31 mouse cellular contexts compared by ENCODE assay signal in the genomic region with DNA sequence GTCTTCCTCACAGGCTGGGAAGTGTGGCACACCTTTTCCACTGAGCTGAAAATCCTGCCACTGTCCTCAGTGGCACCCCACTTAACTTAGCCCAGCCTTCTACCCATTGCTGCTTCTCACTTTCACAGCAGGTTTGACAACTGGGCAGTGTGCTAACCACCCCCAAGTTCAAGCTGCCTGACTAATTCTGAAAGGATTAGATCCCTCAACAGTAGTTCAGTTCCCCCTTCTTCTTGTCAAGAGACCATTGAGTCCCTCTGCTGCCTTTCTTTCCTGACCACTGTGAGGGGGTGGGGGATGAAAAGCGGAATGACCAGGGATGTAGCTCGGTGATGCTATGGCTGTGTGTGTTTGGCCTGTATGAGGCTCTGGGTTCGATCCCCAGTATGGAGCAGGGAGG. TPM values are rescaled to one million over a fixed set of nuclear protein-coding genes. Genes with fewer than 3 reads are reported as not detected.
"Had no signal": no experiment of that assay in that cellular context is flagged by ENCODE, and none has a peak within 500 bp of the region (broad histone marks: within the 10 kb centered on the region; RNA-seq: fewer than 3 reads in every experiment).

No protein-coding gene starts in this region.

- H3K4me2 ChIP-seq: embryonic facial prominence, embryonic 12.5 days; embryonic facial prominence, embryonic 13.5 days; embryonic facial prominence, embryonic 15.5 days; forebrain, embryonic 12.5 days; forebrain, embryonic 13.5 days; forebrain, embryonic 15.5 days had no signal

- H3K27ac ChIP-seq: embryonic facial prominence, embryonic 10.5 days; embryonic facial prominence, embryonic 12.5 days; embryonic facial prominence, embryonic 13.5 days; embryonic facial prominence, embryonic 15.5 days; forebrain, embryonic 10.5 days; forebrain, embryonic 12.5 days; forebrain, embryonic 13.5 days; forebrain, embryonic 15.5 days; gastrocnemius, adult 2 months; heart, adult 2 months had no signal

- DNase-seq: cerebellum, adult 9-11 months; cerebellum, postnatal 10 days; cerebellum, postnatal 14 days; cerebellum, postnatal 25 days; cerebellum, postnatal 36 days; embryo, embryonic 11 days; forebrain, postnatal 0 days; gastrocnemius, adult 2 months; gastrocnemius, postnatal 10 days; gastrocnemius, postnatal 14 days; gastrocnemius, postnatal 25 days; gastrocnemius, postnatal 36 days had no signal

- H3K36me3 ChIP-seq: embryonic facial prominence, embryonic 10.5 days; embryonic facial prominence, embryonic 12.5 days; embryonic facial prominence, embryonic 13.5 days; embryonic facial prominence, embryonic 15.5 days; forebrain, embryonic 10.5 days; forebrain, embryonic 12.5 days; forebrain, embryonic 15.5 days had no signal

- ATAC-seq: forebrain, embryonic 13.5 days; forebrain, embryonic 14.5 days; forebrain, embryonic 15.5 days; forebrain, embryonic 16.5 days; forebrain, postnatal 0 days had no signal

- H3K27me3 ChIP-seq: embryonic facial prominence, embryonic 12.5 days; embryonic facial prominence, embryonic 13.5 days; embryonic facial prominence, embryonic 15.5 days; forebrain, embryonic 12.5 days; forebrain, embryonic 13.5 days; forebrain, embryonic 15.5 days had no signal

- H3K4me3 ChIP-seq: embryonic facial prominence, embryonic 10.5 days; embryonic facial prominence, embryonic 12.5 days; embryonic facial prominence, embryonic 13.5 days; embryonic facial prominence, embryonic 15.5 days; erythroblast, embryonic 14.5 days; forebrain, embryonic 10.5 days; forebrain, embryonic 12.5 days; forebrain, embryonic 13.5 days; forebrain, embryonic 15.5 days; gastrocnemius, adult 2 months; heart, adult 2 months had no signal

- H3K9ac ChIP-seq: embryonic facial prominence, embryonic 12.5 days; embryonic facial prominence, embryonic 13.5 days; embryonic facial prominence, embryonic 15.5 days; forebrain, embryonic 12.5 days; forebrain, embryonic 13.5 days; forebrain, embryonic 15.5 days; forebrain, postnatal 0 days had no signal

- H3K9me3 ChIP-seq: embryonic facial prominence, embryonic 10.5 days; embryonic facial prominence, embryonic 12.5 days; embryonic facial prominence, embryonic 13.5 days; embryonic facial prominence, embryonic 15.5 days; forebrain, embryonic 10.5 days; forebrain, embryonic 12.5 days; forebrain, embryonic 13.5 days; forebrain, embryonic 15.5 days had no signal

- H3K4me1 ChIP-seq: forebrain, embryonic 12.5 days; forebrain, embryonic 13.5 days; forebrain, embryonic 15.5 days had no signal

RNA-seq across cellular contexts. Expression of gene Bcl2l14, which starts 37.2 kb away (rescaled TPM):
- total RNA-seq: forebrain, postnatal 0 days; gastrocnemius, adult 18-20 months; gastrocnemius, adult 2 months; gastrocnemius, adult 8-10 months; gastrocnemius, postnatal 10 days; gastrocnemius, postnatal 14 days; gastrocnemius, postnatal 25 days; gastrocnemius, postnatal 36 days; gastrocnemius, postnatal 4 days; heart, adult 18-20 months; heart, adult 2 months; heart, adult 8-10 months had no signal
- polyA plus RNA-seq: cortical plate, adult 2 months; erythroblast, embryonic 14.5 days; forebrain, embryonic 13.5 days; forebrain, embryonic 14.5 days; forebrain, embryonic 15.5 days; forebrain, embryonic 16.5 days; forebrain, postnatal 0 days; frontal cortex, adult 2 months had no signal
